Mouse (Mus musculus) limb, embryonic 10.5 days (tissue): ENCODE measurements at regions not wholly inside any gene's neighbourhood (a gene's known extent, or its start where the extent isn't known, plus 50 kb on each side); places are given as distances from the start of the nearest gene placed in this dataset.
A peak's percentile ranks its signal among the peaks of the same experiment; 100 is the strongest.

Experiments used
- DNase-seq: peaks from one replicate; pipeline ENCODE4 v3.0.0-alpha.2; 2017; ENCODE audit warnings: low spot score
- H3K27ac ChIP-seq: fragments of 300-500 bp; sonication (generic); 2 replicates; pipeline ENCODE4 v1.5.1; 2016; ENCODE audit warnings: mild to moderate bottlenecking
- H3K27me3 ChIP-seq: fragments of 300-500 bp; sonication (generic); 2 replicates; pipeline ENCODE4 v1.6.1; 2016; ENCODE audit warnings: low read depth, mild to moderate bottlenecking; ENCODE audit not compliant: poor library complexity, severe bottlenecking
- H3K36me3 ChIP-seq: fragments of 300-500 bp; sonication (generic); 2 replicates; pipeline ENCODE4 v1.6.1; 2016; ENCODE audit warnings: mild to moderate bottlenecking, moderate library complexity
- H3K4me1 ChIP-seq: fragments of 300-500 bp; sonication (generic); 2 replicates; pipeline ENCODE4 v1.6.1; 2016
- H3K4me3 ChIP-seq: fragments of 300-500 bp; sonication (generic); 2 replicates; pipeline ENCODE4 v1.5.1; 2016; ENCODE audit warnings: mild to moderate bottlenecking, moderate library complexity
- H3K9me3 ChIP-seq: fragments of 300-500 bp; sonication (generic); replicated peaks from 2 replicates; pipeline ENCODE4 v1.6.1; 2016; ENCODE audit warnings: mild to moderate bottlenecking
- WGBS: fragments of 180-500 bp; shearing (Covaris S2); methylation state at CpG from one replicate; pipeline ENCODE4 v1.1.7; 2016; 5-methylcytosine and 5-hydroxymethylcytosine counted together

DNA sequence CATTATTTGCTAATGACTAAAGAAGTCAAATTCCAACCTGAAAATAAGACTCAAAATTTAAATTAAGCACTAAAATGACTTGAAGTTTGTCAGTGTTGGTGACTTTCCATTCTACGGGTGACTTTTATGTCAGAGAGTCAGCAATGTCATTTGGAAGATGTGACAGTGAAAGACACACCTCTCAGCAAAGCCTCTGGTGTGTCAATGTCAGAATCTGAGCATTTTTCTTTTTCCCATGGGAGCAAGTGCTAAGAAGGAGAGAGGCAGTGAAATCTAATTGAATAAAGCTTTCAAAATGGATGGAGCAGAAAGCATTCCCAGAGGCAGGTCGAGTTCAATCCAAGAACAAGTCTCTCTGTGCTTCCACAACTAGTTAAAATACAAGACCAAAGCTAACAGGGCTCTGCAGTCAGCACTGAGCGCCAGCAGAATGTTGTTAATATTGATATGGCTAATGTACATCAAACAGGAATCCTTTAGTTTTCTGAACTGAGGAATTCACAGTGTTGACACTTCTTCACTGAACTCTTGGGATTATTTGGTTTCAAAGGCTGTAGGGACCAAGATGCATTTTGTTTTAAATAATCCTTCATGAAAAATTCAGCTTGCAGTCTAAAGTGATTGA is 170.4 kb upstream of the Megf9 start:
- Histone ChIP-seq H3K4me1 (no peaks in the 10 kb centered on the region), H3K9me3 (no peaks in the 10 kb centered on the region), H3K4me3 (no peak overlapping the region), H3K27me3 (no peaks in the 10 kb centered on the region), H3K36me3 (no peaks in the 10 kb centered on the region), H3K27ac (no peak overlapping the region)
- 79% methylated on average over 3 of the region's 3 CpGs for WGBS
- DNase-seq, result no peak

DNA sequence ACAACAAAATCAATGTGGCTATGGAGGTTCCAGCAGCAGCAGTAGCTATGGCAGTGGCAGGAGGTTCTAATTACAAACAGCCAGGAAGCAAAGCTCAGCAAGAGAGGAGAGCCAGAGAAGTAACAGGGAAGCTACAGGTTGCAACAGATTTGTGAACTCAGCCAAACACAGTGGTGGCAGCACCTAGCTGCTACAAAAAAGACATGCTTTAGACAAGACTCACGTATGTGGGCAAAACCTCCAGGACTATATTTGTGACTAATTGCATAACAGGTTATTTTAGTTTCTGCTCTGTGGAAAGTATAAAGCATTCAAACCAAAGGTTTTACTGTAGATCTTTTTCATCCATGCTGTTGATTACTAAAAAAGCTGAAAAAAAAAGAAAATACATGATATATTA is 166.1 kb upstream of the Megf9 start:
- Histone ChIP-seq H3K9me3 (no peaks in the 10 kb centered on the region), H3K4me1 (no peaks in the 10 kb centered on the region), H3K36me3 (no peaks in the 10 kb centered on the region), H3K27me3 (no peaks in the 10 kb centered on the region), H3K27ac (no peak overlapping the region), H3K4me3 (no peak overlapping the region)
- WGBS, result 86% methylated on average over 1 of the region's 1 CpGs
- no peak for DNase-seq

DNA sequence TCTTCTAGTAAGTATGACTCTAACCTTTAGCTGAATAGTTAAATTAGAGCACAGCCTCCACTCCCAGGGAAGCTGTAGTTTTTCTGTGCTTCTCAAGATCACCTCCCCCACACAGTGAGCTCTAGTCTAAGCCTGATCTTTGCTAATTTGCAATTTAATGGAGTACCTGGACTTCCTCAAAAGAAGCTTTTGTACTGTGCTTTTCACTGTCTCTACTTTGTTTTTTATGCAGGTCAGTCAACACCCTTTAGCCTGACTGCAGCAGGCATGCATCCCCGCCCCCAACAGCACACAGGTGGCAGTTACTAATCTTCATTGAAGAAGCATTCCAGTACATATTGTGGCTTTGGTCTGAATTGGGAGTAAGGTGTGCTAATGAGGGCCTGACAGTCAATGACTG is 129.4 kb upstream of the Megf9 start:
- Histone ChIP-seq H3K27ac (no peak overlapping the region), H3K36me3 (no peaks in the 10 kb centered on the region), H3K9me3 (no peaks in the 10 kb centered on the region), H3K4me3 (no peak overlapping the region), H3K4me1 (no peaks in the 10 kb centered on the region), H3K27me3 (no peaks in the 10 kb centered on the region)
- 91% methylated on average over 1 of the region's 1 CpGs for WGBS
- DNase-seq, result no peak

DNA sequence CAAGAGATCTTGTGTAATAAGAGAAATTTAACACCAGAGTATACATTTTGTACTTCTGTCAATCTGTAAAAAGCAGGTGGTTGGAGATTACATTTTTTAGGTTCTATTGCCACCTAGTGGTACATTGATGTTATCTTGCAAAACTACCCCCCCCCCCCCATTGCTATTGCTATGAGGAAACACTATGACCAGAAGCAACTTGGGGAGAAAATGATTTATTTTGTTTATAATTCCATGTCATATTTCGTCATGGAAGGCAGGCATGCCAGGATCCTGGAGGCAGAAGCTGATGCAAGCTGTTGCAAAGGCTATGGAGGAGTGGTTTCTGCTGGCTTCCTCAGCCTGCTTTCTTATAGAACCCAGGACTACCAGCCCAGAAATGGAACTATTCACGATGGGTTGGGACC is 86.6 kb upstream of the Megf9 start:
- Histone ChIP-seq H3K36me3 (no peaks in the 10 kb centered on the region), H3K9me3 (no peaks in the 10 kb centered on the region), H3K27me3 (no peaks in the 10 kb centered on the region), H3K4me3 (no peak overlapping the region), H3K27ac (no peak overlapping the region), H3K4me1 (no peaks in the 10 kb centered on the region)
- no peak for DNase-seq
- WGBS, result 70% methylated on average over 2 of the region's 2 CpGs

DNA sequence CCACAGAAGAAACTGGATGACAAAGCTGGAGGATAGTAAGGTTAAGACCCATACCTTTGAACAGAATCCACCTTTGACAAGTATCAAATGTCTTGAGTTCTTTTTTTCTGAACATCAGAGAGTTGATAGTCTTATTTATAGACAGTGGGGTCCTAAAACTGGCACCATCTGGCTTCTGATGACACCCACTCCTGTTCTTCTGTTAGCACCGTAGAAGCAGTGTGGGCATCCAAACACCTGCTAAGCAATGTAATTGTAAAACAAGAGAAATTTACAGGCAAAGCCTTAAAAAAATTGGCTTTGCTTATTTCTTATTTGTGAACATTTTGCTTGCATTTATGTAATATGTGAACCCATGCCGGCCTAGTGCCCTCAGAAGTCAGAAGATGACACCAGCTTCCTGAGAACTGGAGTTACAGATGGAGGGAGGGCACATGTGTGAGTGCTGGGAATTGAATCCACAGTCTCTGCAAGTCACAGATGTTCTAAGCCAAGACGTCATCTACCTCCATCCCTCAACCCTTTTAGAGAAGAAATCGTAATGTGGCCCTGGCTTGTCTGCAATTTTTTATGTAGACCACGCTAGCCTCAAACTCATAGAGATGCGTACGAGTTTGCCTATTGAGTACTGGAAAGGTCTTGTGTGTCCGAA is 85.0 kb upstream of the Megf9 start:
- 93% methylated on average over 8 of the region's 8 CpGs for WGBS
- no peak for DNase-seq
- Histone ChIP-seq H3K27ac (no peak overlapping the region), H3K4me3 (no peak overlapping the region), H3K27me3 (no peaks in the 10 kb centered on the region), H3K4me1 (no peaks in the 10 kb centered on the region), H3K36me3 (no peaks in the 10 kb centered on the region), H3K9me3 (no peaks in the 10 kb centered on the region)

DNA sequence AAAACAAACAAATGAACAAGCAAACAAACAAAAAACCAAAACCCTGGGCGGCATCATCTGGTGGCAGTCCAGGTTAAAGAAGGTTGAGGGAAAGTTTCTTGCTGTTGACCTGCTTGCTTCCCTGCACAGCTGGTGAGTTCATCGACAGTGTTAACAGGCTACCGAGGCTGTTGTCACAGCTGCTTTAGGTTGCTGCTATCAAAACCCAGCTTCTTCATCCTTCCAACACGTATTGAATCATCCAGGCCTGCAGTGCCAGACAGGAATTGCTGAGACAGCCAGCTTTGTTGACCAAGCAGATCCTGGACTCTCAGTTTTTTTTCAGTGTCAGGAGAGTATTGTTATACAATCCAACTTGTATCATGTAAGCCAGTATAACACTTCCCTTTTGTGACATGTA is 81.0 kb upstream of the Megf9 start:
- H3K9me3 ChIP-seq, result no peaks in the 10 kb centered on the region
- no peak overlapping the region for H3K4me3 ChIP-seq
- H3K27me3 ChIP-seq, result no peaks in the 10 kb centered on the region
- no peaks in the 10 kb centered on the region for H3K36me3 ChIP-seq
- no peak for DNase-seq
- no peaks in the 10 kb centered on the region for H3K4me1 ChIP-seq
- no peak overlapping the region for H3K27ac ChIP-seq
- 65% methylated on average over 4 of the region's 4 CpGs for WGBS

DNA sequence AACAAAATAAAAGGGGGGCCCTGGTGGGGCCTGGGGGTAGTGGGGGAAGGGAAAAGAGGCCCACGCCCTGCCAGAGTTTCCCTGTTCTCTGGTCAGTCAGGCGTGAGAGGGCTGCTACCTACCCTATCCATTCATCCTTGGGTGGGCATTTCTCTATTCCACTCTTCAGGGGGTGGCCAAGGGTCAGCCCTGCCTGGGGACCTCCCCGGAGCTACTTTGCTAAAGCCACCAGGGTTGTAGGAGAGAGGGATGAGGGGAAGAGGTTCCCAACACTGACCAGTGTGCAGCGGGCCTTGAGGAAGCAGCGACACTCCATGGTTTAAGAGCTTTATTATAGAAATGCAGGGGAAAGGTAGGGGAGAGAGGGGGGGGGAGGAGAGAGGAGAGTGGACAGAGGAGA is 79.6 kb upstream of the Megf9 start:
- no peaks in the 10 kb centered on the region for H3K4me1 ChIP-seq
- H3K4me3 ChIP-seq, result no peak overlapping the region
- 95% methylated on average over 5 of the region's 5 CpGs for WGBS
- no peaks in the 10 kb centered on the region for H3K36me3 ChIP-seq
- no peaks in the 10 kb centered on the region for H3K9me3 ChIP-seq
- H3K27ac ChIP-seq, result no peak overlapping the region
- no peak for DNase-seq
- no peaks in the 10 kb centered on the region for H3K27me3 ChIP-seq

DNA sequence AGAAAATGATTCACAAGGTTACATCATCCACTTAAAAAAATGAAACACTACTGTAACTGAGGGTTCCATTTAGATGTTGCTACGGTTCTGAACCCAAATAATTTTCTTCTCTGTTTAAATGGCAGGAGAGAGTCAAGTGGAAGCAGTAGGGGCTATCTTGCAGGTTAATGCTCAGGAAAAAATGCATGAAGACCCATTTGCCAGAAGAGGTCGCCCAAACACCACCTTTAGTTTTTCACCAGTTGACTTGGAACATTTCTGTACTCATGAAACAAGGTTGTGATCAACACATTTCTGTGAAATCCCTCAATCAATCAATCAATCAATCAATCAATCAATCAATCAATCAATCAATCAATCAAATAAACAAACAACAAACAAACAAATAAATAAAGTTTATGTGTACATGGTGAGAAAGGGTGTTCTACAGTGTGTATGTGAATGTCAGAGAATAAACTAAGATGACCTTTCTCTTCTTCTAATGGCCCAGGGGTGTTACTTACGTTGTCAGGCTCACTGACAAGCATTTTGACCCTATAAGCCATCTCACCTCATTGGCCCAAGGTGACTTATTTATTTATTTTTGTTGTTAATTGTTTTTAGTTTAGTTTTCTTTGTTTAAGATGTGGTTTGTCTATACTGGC is 68.5 kb upstream of the Megf9 start:
- Histone ChIP-seq H3K36me3 (no peaks in the 10 kb centered on the region), H3K27me3 (peaks cover 10% of the 10 kb centered on the region; the same call in 1 of the 2 replicates), H3K27ac (no peak overlapping the region), H3K4me3 (no peak overlapping the region), H3K9me3 (no peaks in the 10 kb centered on the region), H3K4me1 (no peaks in the 10 kb centered on the region)
- peak; percentile 57 for DNase-seq
- 34% methylated on average over 3 of the region's 3 CpGs for WGBS

DNA sequence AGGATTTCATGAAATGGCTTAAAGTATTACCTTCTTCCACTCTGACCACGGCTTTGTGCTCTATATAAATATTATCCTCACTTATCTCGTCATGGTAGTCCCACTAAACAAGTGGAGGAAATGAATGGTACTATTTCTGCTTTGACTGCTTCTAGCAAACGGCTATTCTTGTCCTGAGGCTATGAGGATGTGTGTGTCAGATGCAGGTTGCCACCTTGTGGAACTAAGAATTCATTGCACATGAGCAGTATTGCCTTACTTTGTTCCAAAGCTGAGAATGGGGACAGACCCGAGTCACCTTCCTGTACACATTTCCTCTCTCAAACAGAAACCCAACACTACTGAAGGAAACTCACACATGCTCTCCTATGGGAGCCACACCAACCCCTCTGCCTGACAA is 66.5 kb upstream of the Megf9 start:
- DNase-seq, result no peak

More for the DNA sequence above, 66.5 kb upstream of the Megf9 start:
- WGBS, result 24% methylated on average over 4 of the region's 4 CpGs
- H3K36me3 ChIP-seq, result no peaks in the 10 kb centered on the region
- no peaks in the 10 kb centered on the region for H3K27me3 ChIP-seq
- H3K27ac ChIP-seq, result no peak overlapping the region
- no peaks in the 10 kb centered on the region for H3K9me3 ChIP-seq
- no peaks in the 10 kb centered on the region for H3K4me1 ChIP-seq
- H3K4me3 ChIP-seq, result no peak overlapping the region
